Mouse (Mus musculus) left cerebral cortex, postnatal 14 days (tissue): ENCODE measurements around the gene Man1c1. TPM values are rescaled to one million over a fixed set of nuclear protein-coding genes. Genes with fewer than 3 reads are reported as not detected.
A peak's percentile ranks its signal among the peaks of the same experiment; 100 is the strongest.

Source experiments
- DNase-seq, 2 experiments: peaks; one replicate each; pipeline ENCODE4 v3.0.0; 2021 to 2022; ENCODE audit warnings: low spot score in 2 of 2, mixed read lengths in 1 of 2
- intact Hi-C: fragments of 180-260 bp; cut with DNase I; formaldehyde crosslinking; loops from one replicate; pipeline ENCODE4 v1.15.1; 2025
- total RNA-seq, 2 experiments: library from RNA; stranded (reverse); gene quantifications; 2 replicates each; pipeline ENCODE4 v1.2.3; 2021

Gene Man1c1
- total RNA-seq, 2 experiments from 2014 or later = 33.7 to 38.0 TPM

DNA sequence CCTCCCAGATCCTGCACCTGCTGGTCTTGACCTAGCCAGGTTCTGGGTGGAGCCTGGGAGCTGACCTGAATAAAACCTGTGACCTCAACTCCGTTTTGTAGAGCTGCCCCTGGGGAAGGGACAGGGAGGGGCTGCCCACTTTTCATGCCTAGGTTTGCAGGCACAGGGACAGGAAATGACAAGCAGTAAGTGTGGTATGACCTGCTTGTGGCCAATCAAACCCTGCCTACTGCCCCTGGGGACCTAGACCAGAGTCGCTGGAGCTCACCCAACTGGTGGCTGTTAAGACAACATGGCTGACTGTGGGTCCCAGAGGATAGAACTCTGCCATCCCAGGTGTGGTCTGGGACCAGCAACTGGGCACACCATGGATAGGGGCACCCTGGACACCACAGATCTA lies 51.9 kb downstream of the Man1c1 start:
- no peak for DNase-seq
- intact Hi-C loops = loop anchor here (5.0 kb wide), 1 partner anchor 40 kb away; no protein-coding TSS in a partner anchor

DNA sequence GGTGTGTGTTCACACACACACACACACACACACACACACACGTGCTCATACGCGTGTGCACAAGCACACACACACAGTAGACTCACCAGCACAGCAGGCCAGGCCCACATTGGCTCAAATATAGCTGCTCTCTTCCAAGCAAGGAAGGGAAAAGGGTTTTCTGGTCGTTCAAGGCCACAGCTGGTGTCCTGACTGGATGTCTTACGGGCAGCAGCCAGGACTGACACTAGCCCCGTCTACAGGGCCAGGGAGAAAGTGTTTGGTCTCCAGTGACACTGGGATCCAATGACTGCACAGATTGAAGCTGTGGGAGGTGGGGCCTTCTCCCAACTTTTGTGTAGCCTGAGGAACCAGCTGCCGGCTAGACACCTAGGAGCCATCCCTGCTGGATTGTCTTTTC lies 52.7 kb downstream of the Man1c1 start:
- DNase-seq = no peak
- intact Hi-C loops = loop anchor here (5.0 kb wide), 1 partner anchor 41 kb away; no protein-coding TSS in a partner anchor

DNA sequence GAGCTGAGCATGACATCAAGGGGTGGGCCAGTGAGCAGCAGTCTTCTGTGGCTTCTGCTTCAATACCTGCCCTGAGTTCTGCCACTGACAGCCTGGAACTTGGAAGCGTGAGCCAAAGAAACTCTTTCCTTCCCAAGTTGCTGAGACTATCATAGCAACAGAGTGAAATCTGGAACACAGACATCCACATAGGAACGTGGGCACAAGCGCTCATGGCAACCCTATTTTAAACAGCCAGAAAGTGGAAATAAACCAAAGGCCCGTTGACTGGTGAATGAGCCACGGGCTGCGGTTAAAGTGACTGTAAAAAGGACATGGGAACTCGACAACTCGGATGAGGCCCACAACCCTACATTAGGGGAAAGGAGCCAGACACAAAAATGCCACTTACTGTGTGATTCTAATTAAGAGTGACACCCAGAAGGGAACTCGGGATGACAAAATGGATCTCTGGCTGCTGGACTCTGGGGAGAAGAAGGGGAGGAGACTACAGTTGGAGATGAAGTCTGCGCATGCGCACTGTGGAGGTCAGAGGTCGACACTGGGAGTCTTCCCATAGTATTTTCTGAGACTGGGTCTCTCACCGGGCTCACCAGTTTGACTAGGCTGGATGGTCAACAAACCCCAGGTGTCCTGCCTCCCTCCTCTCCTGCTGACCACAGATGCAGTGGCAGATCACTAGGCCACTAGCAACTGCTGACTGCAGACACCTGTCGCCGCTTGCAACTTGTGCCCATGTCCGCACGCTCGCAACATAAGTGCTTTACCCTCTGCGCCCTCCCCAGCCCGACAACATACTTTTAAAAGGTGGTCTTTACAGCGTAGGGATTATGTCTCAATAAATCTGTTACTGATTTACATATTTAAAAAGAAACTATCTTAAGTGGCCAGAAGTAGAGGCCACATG lies 58.8 kb downstream of the Man1c1 start:
- peak; percentile 58 to 84 for DNase-seq
- intact Hi-C loops = no loop called here

DNA sequence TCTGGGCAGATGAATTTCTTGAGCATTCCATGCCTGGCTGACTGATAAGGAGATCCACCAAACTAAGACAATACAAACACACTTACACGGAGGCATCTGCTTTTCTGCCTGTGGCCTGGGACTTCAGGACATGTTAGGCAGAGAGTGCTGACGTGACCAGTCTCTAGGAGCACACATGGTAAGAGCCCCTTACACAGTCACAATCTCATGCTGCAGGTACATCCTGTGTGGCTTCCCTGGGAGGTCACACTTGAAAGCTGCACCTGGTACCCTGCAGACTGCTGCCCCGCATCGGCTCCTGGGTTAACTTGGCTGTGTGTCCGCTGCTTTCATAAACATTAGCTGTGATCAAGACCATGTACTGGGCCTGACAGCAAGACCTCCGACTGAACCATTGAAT lies 59.7 kb downstream of the Man1c1 start:
- no peak for DNase-seq
- intact Hi-C loops = no loop called here

DNA sequence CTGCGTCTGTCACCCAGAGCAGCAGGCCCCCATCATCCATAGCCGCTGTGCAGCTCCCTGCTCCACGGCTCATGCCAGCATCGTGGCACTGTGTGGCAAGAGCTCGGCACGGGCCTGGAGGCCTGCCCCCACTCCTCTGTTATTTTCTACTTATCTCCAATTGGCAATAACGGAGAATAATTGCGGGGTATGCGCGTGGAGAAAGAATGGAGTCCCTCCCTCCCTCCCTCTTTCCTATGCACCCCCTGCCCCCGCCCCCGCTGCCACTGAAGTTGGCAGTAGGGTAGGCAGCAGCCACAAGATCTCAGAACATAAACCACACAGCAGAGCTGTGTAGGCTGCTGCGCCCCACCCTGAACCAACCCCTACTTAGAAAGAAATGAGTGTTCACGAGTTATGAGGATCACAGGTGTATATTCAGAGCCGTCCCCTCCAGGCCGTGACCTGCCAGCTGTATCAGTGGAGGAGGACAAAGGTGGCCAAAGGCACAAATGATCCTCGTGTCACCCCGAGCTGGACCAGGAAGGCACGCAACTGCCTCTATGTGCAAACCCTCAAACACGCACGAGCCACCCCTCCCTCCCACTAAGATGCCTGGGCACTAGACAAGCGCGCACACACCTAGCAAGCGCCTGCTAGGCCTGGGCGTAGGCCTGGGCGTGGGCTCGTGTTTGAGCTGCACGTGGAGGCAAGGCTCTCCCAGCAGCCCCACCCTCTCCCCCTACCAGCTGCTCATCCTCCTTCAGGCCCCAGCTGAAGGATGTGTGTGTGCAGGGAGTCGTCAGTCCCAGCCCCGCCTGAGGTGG lies 62.2 kb downstream of the Man1c1 start:
- intact Hi-C loops = no loop called here
- peak; percentile 49 to 75 for DNase-seq

DNA sequence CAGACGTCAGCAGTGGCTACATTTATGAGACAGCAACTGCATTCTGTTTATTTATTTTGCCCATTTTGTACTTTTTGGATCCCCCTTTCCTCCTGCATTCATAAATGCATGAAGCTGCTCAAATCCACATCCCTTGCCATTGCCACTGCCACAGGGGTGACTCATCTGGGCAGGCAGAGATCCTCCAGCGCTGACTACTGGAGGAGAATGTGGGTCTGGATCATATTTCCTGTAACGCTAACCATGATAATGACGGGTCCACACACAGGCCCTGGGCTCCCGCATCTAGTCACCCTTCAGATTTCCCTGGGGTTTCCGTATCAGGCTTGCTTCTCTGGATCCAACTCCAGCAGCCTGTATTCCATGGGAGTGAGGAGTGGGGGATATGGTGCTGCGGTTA lies 64.8 kb downstream of the Man1c1 start:
- no peak for DNase-seq
- intact Hi-C loops = no loop called here

DNA sequence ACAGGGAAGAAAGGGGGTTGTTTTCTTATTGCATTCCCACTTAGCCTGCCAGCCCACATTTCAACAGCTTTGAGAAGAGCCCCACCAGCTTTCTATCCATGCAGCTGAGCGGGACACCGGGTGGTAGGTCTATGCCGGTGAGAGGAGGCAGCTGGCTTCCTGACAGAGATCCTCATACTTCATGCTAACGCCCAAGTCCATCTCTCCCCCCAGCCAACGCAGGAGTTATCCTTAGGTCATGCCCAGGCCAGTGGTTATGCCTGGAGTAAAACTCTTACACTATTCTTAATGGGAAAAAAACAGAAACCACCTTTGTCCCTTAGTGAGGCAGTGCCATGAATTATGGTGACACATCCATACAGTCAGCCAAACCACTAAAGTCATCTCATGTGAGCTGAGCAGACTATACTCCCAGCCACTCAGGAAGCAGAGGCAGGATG lies 66.0 kb downstream of the Man1c1 start:
- no peak for DNase-seq
- intact Hi-C loops = no loop called here

DNA sequence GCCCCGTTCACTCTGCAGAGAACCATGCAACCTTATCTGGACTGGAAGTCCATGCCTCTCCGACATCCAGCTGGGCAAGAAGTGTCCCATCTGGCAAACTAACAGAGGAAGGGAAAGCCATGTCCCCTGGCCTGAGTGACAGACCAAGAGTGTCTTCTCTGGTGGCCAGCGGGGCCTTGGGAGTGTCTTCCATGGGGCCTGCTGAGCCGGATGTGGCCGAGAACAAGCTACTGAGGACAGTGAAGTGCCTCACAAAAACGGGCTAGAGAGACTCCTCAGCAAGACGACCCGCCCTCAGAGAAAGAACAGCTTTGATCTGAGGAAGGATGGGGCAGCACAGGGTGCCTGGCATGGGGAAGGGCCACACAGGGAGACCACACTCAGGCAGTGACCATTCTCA lies 67.7 kb downstream of the Man1c1 start:
- intact Hi-C loops = no loop called here
- DNase-seq = no peak

DNA sequence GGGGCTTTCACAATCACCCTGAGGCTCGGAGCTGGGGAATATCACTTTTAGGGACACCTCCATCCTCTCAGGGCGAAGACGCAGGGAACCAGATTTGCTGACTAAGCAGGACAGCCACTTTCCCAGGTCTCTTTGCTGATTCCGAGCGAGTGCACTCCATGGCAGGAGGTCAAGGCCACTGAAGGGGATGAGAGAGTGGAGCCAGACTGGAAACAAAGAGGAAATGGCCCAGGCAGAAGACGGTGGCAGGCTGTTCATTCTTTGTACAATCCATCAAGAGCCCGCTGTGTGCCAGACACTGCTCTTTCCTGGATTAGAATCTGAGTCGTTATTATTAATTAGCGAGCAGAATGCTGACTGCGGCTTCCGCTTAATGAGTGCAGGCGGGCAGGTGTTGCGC lies 70.1 kb downstream of the Man1c1 start:
- intact Hi-C loops = loop anchor here (5.0 kb wide), 3 partner anchors 52 to 77 kb away; partner anchors contain the start of gene Man1c1
- no peak for DNase-seq

DNA sequence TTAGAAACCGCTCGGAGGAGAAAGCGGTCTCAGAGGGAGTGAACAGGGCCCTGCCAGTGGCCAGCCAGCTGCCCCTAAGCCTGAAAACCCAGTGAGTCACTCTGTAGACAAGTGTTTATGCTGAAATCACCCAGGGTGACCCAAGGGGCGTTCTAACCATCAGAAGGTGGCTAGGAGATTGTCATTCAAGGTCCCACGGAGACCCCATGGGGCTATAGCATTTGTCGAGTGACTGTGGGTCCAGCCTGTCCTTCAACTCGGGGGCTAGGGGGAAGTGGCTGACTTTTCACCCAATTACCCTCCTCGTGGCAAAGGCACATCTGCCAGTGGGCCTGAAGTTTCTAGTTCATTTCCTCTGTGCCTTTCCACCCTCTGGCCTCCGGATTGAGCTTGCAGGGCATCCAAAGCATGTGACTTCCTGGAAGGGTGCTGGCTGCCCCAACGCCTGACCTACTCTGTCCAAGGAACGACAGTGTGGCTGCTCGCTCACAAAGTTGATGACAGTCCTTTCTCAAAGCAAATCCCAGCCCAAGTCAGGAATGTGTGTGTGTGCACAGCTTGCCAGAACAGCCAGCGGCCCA lies 71.9 kb downstream of the Man1c1 start:
- intact Hi-C loops = loop anchor here (5.0 kb wide), 3 partner anchors 50 to 75 kb away; partner anchors contain the start of gene Man1c1
- DNase-seq = peak; percentile 62 to 73

DNA sequence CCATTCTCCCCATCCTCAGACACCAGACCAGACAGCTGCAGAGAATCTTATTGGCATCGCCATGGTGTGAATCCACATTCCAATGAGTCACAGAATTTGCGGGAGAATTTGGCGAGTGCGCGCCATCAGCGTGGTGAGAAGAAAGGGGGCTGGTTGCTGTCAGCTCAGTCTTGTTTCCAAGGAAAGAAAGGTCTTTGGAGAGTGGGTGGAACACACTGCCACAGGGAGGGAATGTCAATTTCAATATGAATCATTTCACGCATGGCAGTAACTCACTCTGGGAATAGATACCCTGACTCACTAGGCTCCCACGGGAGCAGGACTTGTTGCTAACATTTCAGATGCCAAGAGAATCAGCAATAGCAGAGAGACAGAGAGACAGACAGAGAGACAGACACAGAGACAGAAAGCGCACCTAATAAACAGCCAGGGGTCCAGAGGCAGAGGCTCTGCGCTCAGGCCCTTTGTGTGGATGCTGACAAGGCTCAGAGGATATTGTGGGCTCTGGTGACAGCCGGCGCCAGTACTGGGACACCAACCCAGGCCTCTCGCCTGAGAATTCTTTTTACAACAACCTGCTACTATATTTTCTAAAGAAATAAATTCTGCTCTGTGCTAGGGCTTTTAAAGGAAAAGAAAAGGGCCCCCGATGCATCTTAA lies 72.5 kb downstream of the Man1c1 start:
- intact Hi-C loops = loop anchor here (5.0 kb wide), 3 partner anchors 49 to 74 kb away; partner anchors contain the start of gene Man1c1
- peak; percentile 78 to 87 for DNase-seq

DNA sequence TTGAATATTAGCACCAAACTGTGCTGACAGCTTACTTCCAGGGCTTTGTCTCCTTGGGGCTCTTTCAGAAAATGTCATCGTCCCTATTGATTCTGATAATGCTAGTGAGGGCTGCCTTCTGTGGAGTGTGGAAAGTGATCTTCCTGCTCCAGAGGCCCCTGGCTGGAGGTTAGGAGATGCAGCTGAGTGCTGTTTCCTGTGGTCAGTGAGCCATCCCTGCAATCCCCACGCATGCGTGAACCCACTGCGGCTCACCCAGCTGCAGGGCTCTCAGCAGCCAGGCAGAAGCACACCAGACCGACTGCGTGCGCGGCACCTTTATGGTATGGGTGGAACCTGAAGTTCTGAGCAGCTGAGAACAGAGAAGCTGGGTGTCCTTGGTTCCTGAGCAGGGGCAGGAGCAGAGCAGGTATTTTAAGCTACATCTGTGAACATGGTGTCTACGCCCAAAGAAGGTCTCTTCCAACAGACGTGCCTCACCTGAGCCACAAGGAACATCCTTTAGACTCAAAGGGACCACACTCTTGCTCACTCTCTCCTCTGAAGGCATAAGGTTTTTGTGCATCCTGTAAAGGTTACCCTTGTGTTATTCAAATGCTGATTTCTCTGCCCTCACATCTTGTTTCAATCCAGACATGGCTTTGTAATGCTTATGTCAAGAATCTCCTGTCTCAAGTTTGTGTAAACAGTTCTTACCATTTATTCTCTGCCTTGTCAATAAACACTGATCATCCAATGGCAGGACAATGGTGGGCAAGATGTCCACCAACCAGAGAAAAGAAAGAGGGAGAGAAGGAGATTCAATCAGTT lies 75.3 kb downstream of the Man1c1 start:
- no peak for DNase-seq
- intact Hi-C loops = no loop called here

DNA sequence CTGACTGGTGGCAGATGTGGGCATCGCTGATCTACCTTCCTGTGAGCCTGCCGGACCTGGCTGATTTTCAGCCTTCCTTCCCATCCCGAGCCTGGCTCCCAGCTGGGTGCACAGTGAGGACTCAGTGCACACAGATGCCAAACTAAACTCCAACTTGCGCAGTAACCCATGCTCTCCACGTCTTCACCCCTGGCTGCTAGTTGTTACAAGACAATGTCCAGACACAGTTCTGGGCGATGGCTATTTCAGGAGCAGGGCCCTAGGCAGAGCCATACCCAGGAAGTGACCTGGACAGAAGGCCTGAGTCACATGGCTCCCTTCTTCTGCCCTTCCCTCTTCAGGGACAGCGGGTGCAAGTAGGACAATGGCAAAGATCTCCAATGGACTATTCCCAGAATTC lies 76.0 kb downstream of the Man1c1 start:
- DNase-seq = no peak
- intact Hi-C loops = no loop called here

DNA sequence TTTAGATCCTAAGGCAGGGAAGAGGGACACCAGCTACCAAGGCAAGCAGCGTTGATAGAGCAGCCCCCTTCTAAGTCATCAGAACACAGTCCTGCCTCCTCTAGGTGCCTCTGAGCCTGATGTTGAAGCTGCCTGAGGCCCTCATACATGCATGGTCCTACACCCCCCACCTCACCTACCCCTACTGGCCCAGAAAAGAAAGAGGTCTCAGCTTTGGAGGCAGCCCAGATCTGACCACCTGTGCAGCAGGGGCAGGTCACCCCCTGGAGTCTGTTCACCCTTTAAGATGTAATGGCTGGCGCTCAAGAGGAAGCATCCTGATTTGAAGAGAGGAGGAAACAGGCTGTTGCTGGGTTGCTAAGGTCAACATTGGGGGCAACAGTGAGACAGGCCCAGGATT lies 77.2 kb downstream of the Man1c1 start:
- intact Hi-C loops = no loop called here

DNA sequence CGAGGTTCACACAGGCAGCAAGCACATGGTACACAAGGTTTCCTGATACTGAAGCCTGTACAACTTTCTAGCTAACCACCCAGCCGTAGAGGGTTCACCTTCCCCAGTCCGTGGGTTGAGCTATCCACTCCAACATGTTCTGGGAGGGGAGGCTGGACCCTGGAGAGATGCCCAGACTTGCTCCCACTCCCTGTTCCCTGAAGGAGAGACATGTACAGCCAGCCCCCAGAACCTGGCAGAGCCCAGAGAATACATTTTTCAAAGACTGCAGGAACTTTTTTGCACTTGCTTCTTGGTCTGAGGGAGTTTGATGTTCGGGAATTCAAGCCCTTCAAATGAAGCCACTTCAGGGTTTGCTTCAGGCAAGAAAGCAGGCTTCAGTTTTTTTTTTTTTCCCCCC lies 77.7 kb downstream of the Man1c1 start:
- intact Hi-C loops = no loop called here
- DNase-seq = peak; percentile 69 to 83

More for the DNA sequence above, 77.2 kb downstream of the Man1c1 start:
- DNase-seq = no peak

DNA sequence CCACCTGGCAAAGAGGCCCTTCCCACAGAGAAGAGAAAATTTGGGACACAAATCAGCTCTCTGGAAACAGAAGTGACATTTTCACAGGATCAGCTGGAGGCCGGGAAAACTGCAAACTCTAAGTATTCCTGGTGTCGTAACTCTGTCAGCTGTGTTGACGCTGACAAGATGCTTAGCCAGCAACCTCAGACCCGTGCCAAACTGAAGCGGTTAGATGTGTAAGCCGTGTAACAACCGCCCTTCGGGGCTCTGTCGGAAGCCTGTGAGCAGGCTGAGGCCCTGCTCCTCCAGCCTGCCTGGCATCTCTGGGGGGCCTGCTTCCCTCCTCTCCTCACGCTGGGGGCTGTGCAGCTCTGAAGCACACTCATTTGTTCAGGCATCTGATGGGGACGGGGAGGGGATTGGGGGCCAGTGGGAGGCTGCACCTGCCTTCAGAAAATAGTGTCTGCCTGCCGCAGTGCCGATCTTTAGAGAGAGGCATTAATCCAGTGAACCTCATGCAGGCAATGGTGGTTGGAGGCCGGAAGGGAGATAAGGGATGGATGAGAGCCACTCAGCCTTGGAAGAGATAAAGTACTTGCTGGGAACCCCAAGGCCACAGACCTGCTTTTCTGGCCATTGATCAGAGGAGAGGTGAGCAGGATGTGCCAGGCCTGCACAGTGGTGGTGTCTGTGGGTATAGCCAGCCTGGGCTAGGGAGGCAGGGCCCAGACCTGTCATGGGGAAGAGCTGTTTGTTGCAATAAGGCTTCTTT lies 79.8 kb downstream of the Man1c1 start:
- peak; percentile 56 to 72 for DNase-seq

DNA sequence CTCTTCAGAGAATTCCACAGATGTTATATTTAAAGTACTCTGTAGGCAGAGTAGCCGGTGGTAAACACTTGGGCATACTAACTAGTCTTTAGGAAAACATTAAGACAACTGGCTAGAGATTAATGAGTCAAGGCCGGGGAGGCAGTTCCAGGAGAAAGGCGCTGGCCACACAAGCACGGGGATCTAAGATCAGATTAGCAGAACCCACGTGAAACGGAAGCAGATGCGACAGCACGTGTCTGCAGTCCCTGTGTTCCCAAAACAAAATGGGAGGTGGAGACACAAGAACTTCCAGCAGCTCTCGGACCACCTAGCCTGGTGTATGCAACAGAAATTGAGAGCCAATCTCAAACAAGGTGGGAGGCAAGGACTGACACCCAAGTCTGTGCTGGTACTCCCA lies 82.4 kb downstream of the Man1c1 start:
- DNase-seq = no peak

More for the DNA sequence above, 79.8 kb downstream of the Man1c1 start:
- intact Hi-C loops = no loop called here

DNA sequence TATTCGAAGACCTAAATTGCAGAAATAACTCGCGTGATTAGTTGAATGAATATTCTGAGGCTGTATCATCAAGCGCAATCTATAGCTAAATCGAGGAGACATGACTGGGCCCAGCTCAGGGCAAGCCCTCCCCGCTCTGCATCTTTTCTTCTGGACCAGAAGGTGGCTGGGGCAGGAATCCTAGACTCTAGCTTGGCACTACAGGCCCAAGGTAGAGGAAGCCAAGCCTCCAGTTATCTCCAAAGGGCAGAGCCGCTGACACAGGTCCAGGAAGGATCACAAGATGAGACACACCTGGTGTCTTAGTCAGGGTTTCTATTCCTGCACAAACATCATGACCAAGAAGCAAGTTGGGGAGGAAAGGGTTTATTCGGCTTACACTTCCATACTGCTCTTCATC lies 83.8 kb downstream of the Man1c1 start:
- no peak for DNase-seq
- intact Hi-C loops = no loop called here

More for the DNA sequence above, 82.4 kb downstream of the Man1c1 start:
- intact Hi-C loops = no loop called here
